Mouse (Mus musculus) bone marrow, adult 2 months (tissue): ENCODE measurements around the gene Tbc1d9b.

Source experiments
- CTCF ChIP-seq: fragments of 200-500 bp; IDR thresholded peaks from 2 replicates; pipeline ENCODE4 v1.5.1; 2011; ENCODE audit warnings: low read length, control low read depth; ENCODE audit not compliant: control insufficient read depth, insufficient read depth
- POLR2A ChIP-seq: fragments of 200-500 bp; IDR thresholded peaks from 2 replicates; pipeline ENCODE4 v1.6.1; 2011; ENCODE audit warnings: low read depth, mild to moderate bottlenecking, control low read depth, low read length, borderline replicate concordance; ENCODE audit not compliant: control insufficient read depth

DNA sequence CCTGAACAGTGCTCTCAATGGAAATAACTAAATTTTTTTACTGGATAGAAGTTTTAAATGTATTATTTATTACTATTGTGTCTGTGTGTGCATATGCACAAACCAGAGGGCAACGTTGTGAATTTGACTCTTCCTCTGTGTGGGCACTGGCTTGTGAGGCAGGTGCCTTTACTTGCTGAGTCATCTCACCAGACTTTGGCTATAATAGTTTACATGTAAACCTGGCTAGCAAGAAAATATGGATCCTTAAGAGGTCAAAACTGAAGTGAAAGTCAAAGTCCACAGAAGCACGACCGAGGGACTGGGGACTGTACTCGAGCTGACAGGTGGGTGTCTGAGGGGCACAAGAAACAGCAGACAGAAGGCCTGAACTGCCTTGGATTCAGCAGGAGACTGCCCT is 51.5 kb downstream of the Tbc1d9b start:
- TF ChIP-seq CTCF, result no peak
- no peak for TF ChIP-seq POLR2A
